Mouse (Mus musculus) heart, postnatal 10 days (tissue): ENCODE results near the gene Emilin2. TPM values are rescaled to one million over a fixed set of nuclear protein-coding genes. Genes with fewer than 3 reads are reported as not detected.
A peak's percentile ranks its signal among the peaks of the same experiment; 100 is the strongest.

Experiments
- DNase-seq, 2 experiments: peaks; one replicate each; pipeline ENCODE4 v3.0.0; 2021
- intact Hi-C: fragments of 180-260 bp; cut with DNase I; formaldehyde crosslinking; loops from one replicate; pipeline ENCODE4 v1.15.1; 2025
- total RNA-seq, 2 experiments: library from RNA; stranded (reverse); gene quantifications; 2 replicates each; pipeline ENCODE4 v1.2.3; 2021

The Emilin2 gene
- total RNA-seq, 2 experiments from 2014 or later = 185 to 196 TPM

DNA sequence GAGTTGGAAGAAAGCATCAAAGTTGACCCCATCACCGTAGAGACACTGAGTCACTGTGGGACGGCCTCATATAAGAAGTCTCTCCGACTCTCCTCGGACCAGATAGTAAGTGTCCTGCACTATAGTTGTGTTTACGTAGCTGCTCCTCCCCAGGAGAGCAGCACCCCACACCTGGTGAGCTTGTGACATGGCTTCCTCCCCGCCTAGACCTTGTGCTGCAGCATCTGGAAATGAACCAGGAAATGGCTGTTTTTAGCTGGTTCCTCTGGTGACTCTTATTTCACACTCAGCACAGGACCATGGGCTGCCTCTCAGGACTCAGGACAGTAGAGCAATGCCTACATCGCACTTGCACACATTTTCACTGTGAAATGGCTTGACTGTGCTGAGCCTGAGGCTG is 69.1 kb downstream of the Emilin2 start:
- intact Hi-C loops = no loop called here

DNA sequence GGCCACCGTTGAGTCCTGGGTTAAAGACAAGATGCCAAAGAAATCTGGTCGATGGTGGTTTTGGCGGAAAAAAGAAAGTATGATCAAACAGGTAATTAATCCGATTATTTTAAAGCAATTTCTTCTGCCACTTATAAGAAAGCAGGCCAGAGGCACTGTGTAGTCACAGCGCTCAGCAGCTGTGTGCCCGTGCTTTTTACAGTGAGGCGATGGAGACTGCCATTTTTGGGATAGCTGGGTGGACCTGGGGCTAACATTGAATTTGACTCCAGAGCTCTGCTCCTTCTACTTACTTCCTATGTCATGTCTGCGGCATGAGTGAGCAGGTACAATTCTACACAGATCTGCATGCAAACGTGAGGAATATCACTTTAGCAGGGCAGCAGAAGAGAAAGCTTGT is 71.0 kb downstream of the Emilin2 start:
- DNase-seq = no peak
- intact Hi-C loops = no loop called here

More for the DNA sequence above, 69.1 kb downstream of the Emilin2 start:
- no peak for DNase-seq

DNA sequence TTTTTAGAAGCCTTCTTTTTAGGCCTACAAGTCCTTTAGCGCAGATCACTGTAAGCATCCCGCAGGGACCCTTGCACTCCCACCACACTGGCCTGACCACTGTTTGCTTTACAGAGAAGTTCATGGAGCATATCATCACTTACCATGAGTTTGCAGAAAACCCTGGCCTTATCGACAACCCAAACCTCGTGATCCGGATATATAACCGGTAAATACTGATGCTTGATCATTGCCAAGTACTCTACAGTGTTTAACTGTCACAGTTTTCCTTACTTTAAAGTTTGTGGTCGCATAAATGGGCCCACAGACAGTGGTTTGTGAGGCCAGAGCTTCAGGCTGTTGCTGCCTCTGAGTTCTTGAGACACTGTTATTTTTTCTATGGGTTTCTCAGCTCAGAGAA is 73.3 kb downstream of the Emilin2 start:
- intact Hi-C loops = no loop called here
- DNase-seq = no peak

DNA sequence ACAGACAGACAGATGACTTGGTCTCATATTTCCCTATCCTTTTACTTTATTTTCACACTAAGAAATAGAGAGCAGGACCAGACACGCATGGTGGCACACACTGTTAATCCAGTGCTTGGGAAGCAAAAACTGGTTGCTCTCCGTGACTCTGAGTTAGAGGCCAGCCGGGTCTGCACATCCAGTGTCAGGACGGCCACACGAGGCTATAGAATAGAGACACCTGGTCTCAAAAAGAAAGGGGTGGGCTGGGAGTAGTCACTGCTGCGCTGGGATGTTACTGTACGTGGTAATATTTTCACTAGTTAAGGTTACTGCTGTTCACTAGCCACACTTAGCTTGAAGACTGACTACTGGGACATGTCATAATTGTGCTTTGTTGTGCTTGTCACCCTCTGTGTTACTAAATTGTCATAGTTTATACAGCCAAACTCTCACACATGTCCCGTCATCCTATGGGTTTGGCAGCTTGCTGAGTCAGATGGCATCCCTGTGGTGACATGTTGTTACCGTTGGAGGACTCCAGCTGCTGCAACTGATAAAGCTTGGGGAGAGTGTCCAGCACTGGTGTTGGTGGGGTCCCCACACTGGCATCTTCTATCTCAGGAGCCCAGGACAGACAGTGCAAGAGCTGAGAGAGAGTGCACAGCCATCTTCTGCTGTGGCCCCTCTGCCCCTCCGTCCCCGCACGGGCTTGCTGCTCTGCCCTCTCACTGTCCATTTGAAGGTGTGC is 76.4 kb downstream of the Emilin2 start:
- no peak for DNase-seq
- intact Hi-C loops = no loop called here

DNA sequence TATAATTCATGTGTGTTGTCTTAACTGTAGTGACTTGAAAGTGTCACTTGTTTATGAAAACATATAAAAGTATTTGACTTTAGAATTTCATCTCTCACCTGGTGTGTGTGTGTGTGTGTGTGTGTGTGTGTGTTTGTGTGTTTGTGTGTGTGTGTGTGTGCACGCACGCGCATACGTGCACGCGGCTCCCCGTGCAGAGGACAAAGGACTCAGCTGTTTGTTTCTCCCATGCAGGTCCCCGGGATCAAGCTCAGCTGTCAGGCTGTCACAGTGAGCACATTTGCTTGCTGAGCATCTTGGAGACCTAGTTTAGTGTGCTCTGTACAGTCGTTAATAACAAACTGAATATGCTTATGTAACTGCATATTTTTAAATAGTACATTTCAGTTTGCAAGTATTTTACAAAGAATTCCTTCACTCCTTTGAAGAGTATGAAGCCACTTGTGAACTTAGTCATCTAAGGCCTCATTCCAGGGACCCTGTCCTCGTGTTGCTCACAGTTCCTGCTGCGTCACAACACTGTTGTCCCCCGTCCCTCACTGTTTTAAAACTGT is 77.7 kb downstream of the Emilin2 start:
- DNase-seq = no peak
- intact Hi-C loops = no loop called here

DNA sequence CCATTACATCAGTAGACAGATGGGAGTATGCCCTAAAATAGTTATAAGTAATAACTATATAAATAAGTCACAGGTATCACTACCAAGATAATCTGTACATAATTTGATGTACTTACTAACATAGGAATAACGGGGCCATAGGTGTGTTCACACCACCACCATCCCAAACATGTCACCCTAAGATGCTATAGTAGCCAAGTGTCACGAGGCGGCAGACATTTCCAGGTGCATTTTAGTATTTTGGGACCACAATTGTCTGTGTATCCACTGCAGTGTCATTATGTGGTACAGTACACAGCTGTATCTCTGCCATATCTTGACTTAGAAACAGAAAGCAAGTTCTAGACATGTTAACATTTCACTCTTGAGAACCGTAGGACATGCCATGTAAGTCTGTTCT is 78.6 kb downstream of the Emilin2 start:
- intact Hi-C loops = no loop called here

DNA sequence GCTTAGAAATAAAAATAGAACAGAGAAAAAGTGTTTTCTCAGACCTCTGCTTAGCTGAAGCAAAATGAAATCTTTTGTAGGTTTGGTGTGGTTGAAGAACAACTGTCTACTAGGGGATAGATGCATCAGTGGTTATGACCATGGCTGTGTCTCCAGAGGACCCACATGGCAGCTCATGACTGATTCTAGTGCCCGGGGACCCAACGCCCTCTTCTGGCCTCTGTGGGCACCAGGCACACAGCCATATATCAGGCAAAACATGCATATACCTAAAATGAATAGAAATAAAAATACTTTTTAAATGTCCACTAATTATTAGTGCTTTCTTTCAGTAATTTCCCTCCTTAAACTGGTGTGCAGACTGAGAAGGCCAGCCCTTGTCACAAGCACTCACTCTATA is 79.8 kb downstream of the Emilin2 start:
- DNase-seq = no peak
- intact Hi-C loops = no loop called here

More for the DNA sequence above, 78.6 kb downstream of the Emilin2 start:
- DNase-seq = no peak

DNA sequence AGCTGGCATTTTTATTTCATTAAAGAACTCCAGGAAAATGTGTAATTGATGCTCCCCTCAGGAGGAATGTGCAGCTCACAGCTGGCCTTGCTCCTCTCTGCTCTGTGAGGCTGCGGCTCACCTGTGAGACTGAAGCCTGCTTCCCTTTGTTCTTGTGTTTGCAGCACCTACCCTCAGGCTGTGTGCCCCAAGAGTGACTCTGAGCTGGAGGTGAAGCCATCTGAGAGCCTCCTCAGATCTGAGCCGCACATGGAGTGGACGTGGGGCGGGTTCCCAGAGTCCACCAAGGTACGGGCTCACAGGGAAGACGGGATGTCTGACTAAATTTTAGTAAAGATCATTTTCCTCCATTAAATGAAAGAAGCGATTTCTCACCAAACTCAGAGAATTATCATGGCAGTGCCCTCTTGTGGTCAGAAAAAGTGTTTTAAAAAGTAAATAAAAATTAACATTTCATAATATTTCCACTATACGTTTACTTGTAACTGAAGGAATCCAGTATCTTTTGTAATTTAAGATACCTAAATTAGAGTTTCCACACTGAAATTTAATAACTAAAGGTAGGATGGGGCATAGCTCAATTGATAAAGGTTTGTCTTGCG is 81.6 kb downstream of the Emilin2 start:
- intact Hi-C loops = no loop called here
- DNase-seq = no peak

DNA sequence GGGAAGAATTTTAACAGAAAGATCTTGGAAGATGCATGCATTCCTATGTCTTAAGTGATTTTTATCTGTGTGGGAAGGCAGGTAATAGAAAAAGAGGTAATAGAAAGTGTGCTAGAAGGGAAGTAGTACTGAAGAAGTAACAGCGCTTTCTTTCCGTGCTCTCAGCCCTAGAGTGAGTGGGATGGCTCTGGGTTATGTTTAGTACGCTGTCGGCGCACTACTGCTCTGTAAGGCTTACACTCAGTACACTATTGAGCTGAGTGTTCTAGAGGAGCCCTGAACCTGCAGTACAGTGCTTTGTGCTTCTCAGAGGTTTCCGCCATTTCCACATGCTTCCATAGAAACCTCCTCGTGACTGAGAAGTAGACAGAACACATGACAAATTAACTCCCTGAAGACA is 83.1 kb downstream of the Emilin2 start:
- intact Hi-C loops = no loop called here
- no peak for DNase-seq

DNA sequence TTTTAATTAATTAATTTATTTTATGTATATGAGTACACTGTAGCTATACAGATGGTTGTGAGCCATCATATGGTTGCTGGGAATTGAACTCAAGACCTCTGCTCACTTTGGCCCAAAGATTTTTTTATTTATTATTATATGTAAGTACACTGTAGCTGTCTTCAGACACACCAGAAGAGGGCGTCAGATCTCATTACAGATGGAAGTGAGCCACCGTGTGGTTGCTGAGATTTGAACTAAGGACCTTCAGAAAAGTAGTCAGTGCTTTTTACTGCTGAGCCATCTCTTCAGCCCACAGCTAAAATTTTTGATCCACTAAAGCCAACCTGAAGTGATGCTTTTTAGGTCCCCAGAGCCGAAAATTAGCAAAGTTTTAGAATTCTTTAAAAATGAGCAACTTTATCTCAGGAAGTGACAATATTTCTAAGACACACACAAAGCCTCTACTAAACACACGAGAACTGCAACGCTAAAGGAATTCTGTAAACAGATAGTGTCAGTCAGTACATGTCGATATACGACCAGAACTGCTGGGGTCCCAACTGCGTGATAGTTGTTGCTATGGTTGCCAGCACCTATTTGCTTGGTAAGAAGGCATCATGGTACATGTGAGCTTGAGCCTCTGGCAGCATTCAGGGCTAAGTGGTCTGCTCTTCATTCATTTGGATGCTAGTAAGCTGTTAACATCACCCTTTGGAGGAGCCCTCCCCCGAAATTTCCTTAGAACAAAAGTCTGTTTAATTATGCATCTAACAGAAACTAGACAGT is 84.5 kb downstream of the Emilin2 start:
- no peak for DNase-seq
- intact Hi-C loops = no loop called here

DNA sequence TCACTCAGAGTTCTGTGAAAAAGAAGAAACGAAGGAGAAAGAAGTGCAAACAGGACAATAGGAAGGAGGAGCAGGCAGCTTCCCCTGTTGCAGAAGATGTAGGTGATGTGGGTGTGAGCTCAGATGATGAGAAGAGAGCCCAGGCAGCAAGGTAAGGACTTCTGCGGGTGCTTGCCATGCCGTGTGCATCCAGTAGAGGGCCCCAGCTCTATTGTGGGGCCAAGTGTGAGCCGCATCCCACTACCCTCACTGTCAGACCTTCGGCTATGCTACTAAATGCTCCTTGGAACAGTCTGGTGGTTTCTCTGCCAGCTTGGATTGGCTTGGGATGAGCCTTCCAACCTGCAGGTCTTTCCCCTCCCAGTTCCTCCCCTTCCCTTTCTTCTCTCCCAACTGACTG is 86.7 kb downstream of the Emilin2 start:
- DNase-seq = peak; percentile 53 to 66
- intact Hi-C loops = no loop called here

DNA sequence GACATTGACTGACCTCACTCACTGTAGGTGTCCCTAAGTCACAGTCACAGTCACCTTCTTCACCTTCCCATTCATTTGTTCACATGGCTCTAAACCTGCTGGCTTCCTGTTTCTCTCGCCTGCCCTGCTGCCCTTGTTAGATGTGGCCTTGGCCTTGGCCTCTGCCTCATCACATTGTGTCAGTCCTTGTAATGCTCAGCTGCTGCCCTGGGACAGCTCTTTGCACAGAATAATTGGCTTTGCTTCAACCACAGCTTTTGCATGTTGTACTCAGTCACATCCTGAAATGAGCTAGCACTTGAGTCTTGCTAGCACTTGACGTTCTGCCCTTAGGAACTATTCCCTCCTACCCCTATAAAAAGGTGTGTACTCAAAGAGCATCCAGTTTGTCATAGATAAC is 87.3 kb downstream of the Emilin2 start:
- intact Hi-C loops = no loop called here
- DNase-seq = no peak

DNA sequence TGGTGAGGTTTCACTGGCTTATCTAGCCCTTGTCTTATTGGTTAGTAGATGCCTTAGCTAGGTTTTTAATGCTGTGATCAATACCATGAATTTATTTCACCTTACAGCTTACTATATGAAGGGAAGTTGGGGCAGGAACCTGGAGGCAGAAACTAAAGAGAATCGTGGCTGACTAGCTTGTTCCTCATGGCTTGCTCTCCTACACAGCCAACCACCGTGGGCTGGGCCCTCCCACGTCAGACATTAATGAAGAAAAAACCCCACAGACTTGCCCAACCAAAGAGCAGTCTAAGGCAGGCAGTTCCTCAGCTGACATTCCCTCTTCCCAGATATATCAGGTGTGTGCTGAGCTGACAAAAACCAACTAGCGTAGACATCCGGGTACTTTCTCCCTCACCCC is 88.1 kb downstream of the Emilin2 start:
- DNase-seq = no peak
- intact Hi-C loops = no loop called here

DNA sequence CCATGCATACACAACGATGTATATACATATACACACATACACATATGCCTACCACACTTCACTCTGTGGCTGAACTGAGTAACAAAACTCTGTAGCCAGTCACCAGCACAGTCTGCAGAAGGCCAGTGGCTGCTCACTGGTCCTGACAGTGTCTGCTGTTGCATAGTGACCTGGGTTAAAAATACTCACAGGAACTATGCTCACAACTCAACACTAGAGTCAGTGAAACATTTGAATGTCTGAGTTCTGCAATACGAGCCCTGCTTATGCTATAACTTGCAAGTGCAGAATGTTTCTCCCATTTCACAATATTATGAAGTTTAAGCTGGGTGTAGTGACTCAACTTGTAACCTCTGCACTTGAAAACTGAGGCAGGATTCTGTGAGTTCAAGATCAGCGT is 90.4 kb downstream of the Emilin2 start:
- intact Hi-C loops = no loop called here
- no peak for DNase-seq

DNA sequence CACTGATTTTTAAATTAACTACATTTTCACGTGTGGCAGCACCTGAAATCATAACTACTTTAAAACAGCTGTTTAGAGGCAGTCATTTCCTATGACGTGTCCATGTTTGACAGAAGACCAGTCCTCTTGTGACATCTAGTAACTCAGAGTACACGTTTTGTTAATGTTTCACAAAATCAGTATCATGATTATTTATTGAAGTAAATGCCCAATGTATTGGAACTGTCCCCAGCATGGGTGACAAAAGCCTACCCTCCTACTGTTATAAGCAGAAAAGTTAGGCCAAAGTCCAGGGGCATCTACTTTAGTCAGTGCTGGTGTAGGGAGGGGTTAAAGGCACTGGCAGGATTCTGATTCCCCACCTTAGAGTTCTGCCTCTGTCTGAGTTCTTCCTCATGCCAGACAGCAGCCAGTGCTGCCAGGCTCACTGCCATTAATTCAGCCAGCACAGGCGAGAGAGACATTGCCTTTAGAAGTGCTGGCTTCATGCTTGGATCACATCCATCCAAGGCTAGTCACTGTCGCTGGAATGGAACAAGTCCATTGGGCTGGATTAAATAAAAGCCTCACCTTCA is 94.6 kb downstream of the Emilin2 start:
- peak in 1 of 2 experiments; percentile 17 for DNase-seq
- intact Hi-C loops = no loop called here

DNA sequence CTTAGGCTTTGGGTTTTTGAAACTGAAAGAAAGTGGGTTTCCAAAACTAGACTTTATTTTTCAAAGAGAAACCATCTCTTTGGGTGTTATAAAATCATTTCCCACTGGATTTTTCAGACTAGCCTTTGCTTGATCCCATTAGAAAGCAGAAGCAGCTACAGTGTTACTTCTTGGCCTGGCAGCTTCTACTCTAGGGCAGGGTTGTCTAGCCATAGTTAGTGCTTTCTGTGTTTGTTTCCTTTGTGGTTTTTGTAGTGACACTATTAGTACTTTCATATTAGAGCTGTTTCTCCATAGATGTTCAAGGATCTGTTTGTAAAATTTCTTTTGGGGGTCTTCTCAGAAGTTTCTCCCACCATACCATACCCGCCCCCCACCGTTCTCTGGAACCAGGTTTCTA is 95.5 kb downstream of the Emilin2 start:
- no peak for DNase-seq
- intact Hi-C loops = no loop called here

DNA sequence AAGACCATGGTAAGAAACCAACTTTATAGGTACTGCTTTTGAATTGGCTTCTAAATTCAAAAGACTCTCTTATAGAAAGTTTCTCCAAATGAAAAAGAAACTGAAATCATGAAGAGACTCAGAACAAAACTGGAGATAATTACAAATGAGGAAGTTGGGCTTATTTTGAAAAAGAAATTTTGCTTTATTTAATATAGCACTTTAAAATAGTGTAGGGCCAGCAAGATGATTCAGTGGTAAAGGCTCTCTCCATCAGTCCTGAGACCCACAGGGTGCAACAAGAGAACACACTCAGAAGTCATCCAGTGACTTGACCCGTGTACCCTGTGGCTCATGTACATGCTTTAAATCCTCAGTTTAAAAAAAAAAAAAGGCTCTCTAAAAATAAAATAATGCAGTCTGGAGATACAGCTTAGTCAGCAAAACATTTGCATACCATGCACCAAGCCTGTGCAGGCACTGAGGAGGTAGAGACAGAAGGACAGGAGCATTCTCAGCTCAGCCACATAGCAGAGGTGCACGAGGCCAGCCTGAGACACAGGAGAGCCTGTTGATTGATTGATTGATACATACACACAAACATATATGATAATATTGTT is 96.4 kb downstream of the Emilin2 start:
- no peak for DNase-seq
- intact Hi-C loops = no loop called here

DNA sequence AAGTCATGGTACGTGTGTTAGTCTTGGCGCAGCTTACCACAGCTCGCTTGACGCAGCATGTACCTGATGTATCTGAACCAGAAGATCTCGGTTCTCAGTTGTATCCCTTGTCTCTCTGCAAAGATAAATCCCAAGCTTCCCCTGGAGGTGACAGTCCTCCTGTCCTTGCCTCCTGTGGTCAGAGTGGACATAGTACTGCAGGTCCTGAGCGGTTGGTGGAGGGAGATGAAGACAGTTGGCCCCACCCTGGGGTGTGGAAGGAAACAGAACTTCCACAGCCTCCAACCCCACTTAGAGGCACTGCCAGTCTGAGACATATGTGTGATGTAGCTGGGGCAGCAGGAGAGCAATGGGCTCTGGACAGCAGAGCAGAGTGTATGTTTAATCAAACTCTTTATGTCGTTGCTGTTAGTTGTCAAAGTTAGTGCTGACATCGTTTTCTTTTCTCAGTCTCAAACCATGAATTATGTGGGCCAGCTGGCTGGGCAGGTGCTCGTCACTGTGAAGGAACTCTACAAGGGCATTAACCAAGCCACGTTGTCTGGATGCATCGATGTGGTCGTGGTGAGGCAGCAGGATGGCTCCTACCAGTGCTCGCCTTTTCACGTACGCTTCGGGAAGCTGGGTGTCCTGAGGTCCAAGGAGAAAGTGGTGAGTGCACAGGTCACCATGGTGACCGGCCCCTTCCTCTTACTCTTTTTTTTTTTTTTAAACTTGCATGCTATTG is 97.1 kb downstream of the Emilin2 start:
- no peak for DNase-seq
- intact Hi-C loops = no loop called here

DNA sequence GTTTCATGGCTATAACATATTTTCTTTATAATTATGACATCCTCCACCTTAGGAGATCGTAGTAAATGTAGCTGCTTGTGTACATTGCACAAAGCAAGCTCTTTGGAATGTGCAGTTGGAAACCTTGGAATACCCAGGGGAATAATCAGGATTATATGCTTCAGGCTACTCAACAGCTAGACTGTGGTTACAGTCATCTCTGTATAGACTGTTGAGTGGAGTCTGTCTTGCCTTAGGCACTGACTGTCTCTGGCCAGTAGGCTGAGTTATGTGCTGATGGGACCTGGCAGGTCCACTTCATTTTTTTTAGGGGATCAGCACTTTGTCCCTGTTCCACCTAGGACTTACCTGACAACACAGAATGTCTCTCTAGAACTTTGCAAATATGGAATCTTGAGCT is 98.1 kb downstream of the Emilin2 start:
- intact Hi-C loops = no loop called here

DNA sequence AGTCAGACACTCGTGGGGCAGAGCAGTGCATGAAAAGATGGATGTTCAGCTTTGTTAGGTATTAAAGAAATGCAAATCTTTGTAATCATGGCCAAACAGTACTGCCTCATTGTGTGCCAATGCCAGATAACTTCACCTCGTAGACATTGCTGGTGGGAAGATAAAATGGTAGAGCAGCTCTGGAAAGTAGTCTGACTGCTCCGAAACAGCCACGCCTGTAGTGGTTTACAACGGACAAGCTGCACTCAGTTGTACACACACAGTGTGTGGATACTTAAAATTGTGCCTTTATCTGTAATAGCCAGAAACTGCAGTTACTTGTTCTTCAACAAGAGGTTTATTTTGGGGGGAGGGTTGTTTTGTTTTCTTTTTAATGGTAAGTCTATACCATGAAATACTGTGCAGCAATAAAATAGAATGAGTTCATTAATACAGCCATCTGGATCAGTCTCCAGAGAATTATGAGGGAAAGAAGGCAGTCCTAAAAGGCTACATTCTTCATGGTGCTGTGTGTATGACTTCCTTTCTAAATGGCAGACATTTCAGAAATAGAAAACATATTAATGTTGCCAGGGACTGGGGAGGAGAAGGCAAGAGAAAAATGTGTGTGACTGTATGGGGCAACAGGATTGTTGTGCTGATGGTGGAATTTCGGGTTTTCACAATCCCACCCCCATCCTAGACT is 99.7 kb downstream of the Emilin2 start:
- DNase-seq = no peak
- intact Hi-C loops = no loop called here

More for the DNA sequence above, 98.1 kb downstream of the Emilin2 start:
- no peak for DNase-seq
